Mouse (Mus musculus) embryo, embryonic 9.5 days (tissue): Measurements from ENCODE around the gene Vps25.
A peak's percentile ranks its signal among the peaks of the same experiment; 100 is the strongest.

Experiments
- DNase-seq: peaks from one replicate; pipeline ENCODE4 v3.0.0-alpha.2; 2017; ENCODE audit errors: extremely low spot score

Gene Vps25

DNA sequence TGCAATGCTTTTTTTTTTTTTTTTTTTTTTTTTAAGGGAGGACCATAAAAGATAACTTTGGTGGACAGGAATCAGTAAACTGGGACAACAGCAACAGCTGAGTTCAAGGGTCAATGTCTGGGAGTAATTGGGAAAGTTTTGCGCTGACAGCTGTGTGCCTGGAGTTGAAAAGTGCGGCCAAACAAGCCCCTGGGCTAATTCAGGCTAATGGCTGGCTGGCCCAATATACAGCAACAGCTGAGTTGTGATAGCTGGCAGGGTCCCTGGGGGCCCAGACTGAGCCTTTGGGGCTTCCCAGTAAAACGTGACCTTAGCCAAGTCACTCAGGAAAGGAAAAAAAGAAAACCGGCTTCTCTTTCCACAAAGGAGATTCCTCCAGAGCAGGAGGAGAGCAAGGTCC lies 8.4 kb upstream of the Vps25 start:
- peak; percentile 57 for DNase-seq

DNA sequence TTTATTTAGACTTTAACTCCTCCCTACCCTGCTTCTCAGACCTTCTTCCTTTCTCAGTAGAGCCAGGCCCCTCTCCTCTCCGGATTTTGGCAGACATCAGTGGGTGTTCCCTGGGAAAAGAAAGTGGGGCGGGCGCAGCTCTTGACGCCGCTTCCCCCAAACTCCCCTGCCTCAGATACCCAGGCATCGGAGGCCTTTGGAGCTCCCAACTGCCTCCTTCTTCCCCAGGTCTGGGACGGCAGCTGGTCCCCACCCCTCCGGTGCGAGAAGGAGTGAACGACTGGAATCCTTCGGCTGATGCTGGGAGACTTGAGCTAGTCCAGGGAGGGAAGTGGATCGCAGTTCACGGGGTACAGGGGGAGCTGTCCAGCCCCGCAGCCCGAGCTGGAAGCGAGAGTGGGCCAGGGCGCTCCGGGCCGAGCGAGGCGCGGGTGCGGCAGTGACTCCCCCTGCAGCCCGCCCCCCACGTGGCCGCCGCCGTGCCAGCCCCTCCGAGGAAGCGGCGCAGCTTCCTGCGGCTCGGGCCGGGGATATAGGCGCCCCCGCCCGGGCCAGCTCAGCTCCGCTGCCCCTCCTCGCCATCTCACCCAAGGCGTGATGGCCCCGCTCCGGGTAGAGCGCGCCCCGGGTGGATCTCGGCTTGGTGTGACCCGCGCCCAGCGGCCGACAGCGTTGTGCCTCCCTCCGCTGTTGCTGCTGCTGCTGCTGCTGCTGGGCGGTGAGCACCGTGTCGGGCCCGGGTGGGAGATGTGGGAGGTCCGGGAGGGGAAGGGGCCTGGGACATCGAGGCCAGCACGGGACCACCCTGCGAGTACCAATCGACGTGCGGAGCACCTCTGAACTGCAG lies 7.4 kb upstream of the Vps25 start, which contains the start of gene Ramp2:
Ramp2 (plus strand) TSS at position 174 of the 847 bp plus-strand sequence.
- DNase-seq: peak; percentile 65

DNA sequence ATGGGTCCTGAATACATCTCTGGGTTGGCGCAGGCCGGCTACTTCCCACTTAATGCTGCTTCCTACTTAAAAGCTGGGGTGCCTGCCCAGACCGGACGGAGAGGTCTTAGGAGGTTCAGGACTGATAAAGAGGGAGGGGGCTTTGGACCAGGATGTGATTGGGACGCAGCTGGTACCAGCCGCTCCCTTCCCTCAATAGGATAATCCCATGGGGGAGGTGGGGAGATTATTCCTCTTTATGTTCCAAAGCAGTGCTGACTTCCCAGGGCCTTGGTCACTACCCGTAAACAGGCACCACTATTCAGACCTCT lies 6.8 kb upstream of the Vps25 start:
- DNase-seq: no peak

DNA sequence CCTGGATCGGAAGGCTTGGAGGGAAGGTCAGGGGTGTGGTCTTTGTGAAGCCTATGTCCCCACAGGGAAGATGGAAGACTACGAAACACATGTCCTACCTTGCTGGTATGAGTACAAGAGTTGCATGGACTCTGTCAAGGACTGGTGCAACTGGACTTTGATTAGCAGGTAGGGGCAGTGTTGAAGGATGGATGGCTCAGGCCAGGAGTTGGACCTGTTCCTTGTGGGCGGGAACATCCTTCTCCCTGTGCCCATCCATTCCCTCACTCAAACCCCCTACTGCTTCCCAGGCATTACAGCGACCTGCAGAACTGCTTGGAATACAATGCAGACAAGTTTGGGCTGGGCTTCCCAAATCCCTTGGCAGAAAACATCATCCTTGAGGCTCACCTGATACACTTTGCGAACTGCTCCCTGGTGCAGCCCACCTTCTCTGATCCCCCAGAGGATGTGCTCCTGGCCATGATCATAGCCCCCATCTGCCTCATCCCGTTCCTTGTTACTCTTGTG lies 5.9 kb upstream of the Vps25 start:
- no peak for DNase-seq

DNA sequence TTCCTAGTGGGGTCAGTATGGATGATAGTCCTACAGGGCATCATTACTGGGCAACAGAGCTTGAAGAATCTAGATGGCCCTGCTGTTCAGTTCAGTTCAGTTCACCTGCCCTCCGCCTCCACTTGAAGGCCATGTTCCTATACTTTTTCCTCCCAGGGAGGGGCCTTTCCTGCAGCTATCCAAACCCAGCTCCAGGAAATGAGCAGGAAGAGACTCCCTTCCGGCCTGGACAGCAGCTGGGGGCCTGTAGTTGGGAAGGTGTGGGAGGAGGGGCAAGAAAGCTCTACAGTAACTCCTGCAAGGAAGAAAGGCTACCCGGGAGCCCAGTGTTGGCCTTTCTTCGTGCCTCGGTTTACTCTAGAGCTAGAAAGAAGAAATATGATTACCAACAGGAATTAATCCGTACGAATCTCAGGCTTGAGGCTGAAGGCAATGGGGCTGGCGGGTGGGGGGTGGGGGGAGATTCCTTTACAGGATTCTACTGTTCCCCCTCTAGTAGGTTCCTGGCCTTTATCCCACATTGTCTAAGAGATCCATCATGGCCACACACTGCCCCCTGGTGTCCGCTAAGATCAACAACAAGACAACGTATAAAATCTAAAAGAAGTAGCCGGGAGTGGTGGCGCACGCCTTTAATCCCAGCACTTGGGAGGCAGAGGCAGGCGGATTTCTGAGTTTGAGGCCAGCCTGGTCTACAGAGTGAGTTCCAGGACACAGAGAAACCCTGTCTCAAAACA lies 5.1 kb upstream of the Vps25 start:
- peak; percentile 62 for DNase-seq

DNA sequence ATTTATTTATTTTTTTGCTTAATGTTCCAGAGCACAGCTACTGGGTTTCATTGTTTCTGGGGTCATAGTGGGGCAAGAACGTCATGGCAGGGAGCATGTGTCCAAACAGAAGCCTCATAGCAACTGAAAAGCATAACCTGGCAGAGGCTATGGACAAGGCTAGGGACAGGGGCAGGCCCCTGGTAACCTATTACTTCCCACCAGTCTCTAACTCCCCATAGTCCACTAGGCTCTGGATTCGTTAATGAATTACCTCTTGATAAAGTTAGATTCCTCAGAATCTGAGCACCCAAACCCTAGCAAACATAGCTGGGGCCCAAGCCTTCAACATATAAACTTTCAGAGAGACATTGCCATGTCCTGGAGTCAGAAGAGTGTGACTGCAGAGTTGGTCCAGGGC lies 2.5 kb upstream of the Vps25 start:
- no peak for DNase-seq

DNA sequence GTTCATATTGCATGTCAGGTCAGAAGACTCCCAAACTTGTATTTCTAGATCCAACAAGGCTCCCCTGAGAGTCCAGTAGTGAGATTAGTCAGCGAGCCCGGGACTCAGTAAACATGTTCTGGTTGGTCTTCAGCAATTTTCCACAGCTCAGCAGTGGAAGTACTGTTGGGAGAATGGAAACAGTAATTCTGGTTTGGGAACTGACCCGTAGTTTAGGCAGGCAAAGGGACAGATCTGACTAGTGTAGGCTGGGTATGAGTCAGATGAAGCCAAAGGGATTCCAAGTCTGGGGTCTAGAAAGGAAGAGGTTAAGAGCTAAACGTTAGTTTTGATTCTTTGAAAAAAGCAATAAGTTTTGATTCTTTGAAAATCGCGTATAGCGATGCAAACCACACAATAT lies 566 bp upstream of the Vps25 start:
- DNase-seq: no peak

DNA sequence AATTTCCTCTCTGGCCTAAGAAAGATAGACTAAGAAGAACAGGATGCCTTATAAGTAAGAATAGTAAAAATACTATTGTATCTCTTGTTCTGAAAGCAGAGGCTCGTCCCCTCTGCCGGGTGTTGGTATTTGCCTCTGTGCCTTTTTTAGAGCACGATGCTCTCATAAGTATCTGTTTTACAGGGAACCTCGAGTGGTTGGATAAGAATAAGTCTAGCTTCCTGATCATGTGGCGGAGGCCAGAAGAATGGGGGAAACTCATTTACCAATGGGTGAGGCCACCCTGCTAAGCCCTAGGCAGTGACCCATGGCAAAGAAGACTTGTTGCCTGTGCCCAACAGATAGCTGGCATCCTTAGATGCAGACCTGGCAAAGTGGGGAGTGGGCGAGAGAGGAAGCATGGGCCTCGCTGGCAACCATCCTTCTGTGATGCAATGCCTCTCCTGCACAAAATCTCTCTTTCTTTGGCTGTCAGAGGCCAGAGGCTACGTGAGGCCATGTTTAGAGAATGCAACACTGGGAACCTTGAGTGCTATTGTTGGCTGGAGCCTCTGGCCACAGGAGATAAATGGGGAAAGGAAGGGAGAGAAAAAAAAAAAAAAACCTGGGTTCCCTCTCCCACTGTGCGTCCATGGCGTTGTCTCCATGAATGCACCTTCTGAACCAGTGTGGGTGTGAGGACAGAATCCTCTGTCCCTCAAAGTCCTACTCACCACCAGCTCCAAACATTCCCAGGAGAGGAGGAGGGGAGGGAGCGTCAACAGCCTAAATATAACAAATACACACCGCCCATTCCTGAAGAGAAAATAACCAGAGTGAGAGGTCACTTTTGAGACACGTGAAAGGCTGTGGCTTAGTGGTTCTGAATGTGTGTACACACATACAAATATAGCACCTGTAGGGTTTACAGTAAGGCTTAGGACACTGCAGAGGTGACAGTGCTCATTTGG lies 2.6 kb downstream of the Vps25 start:
- DNase-seq: no peak

DNA sequence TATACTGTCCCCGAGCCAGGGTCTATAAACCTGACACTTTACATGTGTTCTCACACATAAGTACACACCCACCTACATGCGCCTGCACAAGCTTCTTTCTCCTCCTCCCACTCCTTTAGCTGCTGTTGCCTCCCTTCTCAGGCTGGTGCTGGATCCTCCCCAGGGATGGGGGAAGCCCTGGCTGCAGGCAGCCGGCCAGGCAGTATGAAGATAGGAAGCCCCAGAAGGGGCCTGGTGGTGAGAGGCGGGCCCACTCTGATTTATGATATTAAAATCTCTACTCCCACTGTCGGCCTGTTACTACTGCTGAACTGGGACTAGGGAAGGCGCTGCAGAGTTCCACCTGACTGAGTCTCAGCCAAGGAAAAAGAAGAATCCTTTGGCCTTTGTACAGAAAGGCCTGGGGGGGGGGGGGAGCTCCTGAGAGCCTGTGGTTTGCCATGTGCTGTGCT lies 5.8 kb downstream of the Vps25 start:
- no peak for DNase-seq

DNA sequence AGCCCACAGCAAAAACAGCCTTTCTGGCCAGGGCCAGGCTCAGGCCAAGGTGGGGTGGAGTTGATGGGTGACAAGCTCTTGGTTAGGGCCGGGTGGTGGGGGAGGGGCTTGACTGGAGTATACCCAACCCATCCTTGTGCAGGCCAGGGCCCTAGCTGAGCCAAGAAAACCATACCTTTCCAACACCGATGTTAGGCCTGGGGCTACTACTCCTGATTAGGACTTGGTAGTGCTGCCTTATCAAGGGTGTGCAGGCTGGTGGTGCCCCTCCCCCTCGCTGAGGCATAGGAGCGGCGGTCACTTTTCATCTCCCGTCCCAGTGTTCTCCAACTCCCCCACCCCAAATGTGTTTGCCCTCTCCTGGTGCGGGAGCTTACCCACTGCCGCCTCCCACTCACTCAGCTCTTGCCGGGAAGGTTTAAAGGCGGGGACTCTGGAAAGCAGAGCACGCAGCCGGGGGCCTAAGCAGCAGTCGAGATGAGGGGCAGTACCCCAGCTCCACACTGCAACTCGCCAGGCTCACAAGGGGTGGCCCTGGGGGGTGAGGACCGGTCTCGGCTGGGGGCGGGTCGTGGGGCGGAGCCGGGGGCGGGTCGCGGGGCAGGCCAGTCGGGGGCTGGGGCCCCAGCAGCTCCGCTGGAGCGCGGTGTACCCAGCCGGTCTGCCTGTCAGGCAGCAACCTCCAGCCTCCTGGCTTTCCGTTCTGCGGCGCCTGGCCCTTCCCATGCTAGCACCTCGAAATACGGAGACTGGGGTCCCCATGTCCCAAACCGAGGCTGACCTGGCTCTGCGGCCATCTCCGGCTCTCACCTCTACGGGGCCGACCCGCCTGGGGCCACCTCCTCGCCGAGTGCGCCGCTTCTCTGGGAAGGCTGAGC lies 6.7 kb downstream of the Vps25 start, which contains the start of gene Wnk4:
Wnk4 (plus strand) TSS at position 620 of the 878 bp plus-strand sequence.
- peak; percentile 83 for DNase-seq

DNA sequence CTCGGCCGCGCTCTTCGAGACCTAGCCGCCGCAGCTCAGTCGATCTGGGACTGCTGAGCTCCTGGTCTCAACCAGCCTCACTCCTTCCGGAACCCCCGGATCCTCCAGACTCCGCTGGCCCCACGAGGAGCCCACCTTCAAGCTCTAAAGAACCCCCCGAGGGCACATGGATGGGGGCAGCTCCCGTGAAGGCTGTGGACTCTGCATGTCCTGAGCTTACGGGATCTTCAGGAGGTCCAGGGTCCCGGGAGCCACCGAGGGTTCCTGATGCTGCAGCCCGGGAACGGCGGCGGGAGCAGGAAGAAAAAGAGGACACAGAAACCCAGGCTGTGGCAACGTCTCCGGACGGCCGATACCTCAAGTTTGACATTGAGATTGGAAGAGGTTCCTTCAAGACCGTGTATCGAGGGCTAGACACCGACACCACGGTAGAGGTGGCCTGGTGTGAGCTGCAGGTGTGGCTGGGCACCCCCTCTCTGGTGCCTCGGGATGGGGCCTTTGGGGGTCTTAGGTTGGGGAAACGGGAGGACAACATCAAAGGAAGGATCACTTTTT lies 7.4 kb downstream of the Vps25 start:
- no peak for DNase-seq

DNA sequence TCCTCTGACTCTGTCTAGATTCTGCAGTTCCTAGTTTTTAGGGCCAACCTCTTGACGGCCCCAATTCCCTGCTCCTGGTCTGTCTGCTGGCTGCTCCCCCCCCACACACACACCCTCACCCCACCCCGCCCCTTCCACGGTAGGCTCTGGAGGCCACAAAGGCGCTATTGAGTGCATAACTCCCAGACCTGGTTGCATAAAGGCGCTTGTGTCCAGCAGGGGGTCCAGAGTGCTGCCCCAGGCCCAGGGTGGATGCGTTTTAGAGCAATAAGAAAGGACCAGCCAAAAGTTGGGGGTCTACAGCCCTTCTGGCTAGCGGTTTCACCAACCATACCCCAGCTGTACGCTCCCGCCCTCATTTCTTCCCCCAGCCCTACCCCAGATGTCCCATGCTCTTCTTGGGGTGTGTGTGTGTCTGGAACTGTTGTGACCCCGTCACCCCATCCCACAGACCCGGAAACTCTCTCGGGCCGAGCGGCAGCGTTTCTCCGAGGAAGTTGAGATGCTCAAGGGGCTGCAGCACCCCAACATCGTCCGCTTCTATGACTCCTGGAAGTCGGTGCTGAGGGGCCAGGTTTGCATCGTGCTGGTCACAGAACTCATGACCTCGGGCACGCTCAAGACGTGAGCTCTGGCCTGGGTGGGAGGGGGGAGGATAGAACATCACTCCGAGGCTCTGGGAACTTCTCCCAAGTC lies 8.9 kb downstream of the Vps25 start:
- DNase-seq: peak; percentile 48

DNA sequence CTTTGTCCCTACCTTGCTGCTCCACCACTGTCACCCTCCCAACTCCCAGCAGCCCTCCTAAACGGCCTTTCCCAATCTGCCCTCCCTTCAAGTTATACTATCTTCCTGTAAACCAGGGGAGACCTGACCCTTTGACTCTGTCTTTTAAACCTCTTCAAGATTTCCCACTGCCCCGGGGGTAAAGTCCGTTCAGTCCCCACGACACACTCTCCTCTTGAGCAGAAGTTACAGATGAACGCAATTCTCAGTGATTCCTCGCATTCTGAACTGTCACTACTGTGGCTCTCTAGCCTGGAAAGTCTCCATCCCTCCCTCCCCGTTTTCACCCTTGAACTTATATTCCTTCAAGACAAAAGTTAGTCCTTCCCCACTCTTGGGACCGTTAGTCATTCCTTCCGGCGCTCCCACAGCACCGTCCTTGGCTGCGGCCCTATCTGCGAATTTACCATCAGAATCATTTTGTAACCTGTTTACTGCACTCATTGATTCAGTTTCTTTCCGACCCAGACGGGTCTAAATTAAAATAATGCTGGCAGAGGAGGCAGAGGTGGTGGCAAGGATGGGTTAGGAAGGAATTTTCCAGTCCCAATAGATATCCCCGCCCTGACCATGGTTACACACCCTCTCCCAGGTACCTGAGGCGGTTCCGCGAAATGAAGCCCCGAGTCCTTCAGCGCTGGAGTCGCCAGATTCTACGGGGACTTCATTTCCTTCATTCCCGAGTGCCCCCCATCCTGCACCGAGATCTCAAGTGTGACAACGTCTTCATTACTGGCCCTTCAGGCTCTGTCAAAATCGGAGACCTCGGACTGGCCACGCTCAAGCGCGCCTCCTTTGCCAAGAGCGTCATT lies 9.9 kb downstream of the Vps25 start:
- no peak for DNase-seq

DNA sequence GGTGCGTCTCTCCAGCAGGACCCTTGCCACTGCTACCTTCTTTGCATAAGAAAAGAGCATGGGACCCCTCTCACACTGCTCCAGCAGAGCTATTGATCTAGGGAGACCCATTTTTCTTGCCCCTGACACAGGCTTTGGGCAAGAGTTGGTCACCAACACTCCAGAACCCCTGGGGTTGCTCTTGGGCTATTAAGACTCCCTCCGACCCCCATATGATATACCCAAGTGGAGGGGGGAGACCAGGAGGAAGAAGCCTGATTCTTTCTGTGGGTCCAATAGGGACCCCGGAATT lies 10.4 kb downstream of the Vps25 start:
- no peak for DNase-seq

DNA sequence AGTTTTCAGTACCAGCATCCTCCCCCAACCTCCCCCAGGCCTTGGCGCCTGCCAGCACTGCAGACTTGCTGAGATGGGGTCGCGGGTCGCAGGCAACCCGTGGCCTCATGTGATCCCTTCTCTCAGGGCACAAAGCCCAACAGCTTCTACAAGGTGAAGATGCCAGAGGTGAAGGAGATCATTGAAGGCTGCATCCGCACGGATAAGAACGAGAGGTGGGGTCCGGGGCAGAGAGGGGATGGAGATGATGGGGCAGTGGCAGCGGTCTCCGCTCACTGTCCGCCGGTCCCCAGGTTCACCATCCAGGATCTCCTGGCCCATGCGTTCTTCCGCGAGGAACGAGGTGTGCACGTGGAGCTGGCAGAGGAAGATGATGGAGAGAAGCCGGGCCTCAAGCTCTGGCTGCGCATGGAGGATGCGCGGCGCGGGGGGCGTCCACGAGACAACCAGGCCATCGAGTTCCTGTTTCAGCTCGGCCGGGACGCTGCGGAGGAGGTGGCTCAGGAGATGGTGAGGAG lies 11.5 kb downstream of the Vps25 start:
- peak; percentile 46 for DNase-seq

DNA sequence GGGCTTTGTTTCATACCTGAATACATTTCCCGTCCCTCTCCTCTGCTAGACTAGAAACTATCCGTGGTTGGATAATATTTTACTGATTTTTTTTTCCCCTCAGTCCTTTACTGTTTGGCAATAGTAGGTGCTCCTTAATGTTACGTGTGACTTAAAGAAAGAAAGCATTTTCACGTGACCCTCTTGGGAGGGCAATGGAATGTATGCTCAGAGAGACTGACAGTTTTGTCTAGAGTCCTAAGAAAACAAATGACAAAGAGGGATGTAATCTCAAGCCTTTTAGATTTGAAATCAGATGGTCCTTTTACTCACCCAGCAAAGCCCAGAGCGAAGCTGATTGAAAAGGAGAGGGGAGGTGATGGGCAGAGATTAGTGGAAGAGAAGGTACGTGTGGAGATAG lies 12.4 kb downstream of the Vps25 start:
- no peak for DNase-seq

DNA sequence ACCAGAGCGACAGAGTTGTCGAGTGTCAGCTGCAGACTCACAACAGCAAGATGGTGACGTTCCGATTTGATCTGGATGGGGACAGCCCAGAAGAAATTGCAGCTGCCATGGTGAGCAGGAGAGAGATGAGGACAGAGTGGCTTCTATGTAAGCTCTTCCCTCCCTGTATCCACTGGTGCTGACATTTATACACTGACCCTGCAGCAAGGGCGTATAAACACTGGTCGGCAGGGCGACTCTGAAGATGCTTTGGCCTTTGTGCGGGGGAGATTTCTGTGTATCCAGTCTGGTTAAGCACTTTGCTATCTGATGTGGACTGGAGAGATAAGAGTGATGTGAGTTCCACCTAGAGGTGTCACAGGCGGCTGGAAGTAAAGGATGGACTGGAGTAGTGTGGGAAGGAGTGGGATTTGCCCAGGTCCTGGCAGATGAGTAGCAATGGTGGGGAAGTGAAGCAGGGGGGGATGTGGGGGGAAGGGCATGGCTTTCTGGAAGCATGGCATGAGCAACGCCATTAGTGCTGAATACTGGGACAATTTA lies 16.1 kb downstream of the Vps25 start:
- peak; percentile 64 for DNase-seq

DNA sequence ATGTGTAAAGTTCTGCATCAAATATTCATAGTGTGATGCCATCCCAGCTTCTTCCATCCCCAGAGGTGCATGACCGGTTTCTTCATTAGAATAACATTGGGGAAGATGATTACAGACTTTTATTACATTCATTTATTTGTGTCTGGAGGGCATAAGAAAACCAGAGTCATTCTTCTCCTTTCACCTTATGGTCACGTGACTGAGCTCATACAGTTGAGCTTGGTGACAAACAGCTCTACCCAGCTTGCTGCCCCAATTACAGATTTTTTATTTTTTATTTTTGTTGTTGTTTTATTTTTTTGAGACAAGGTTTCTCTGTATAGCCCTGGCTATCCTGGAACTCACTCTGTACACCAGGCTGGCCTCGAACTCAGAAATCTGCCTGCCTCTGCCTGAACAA lies 18.9 kb downstream of the Vps25 start:
- no peak for DNase-seq

DNA sequence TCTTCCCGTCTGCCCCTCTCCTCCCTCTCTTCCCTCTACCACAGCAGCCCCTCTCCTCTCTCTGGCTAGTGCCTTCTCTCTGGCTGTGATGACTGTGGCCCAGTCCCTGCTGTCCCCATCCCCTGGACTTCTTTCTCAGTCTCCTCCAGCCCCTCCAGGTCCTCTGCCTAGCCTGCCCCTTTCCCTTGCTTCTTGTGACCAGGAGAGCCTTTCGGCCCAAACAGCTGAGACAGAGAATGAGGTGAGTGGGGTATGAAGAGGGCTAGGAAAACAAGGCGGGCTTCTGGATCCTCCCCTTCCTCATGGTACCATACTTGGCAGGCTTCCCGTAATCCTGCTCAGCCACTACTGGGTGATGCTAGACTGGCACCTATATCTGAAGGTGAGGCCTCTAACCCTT lies 21.8 kb downstream of the Vps25 start:
- no peak for DNase-seq
